13 mouse cellular contexts compared by ENCODE assay signal in genomic region chr6:143324636-143325035, GRCm38 (mm10).
DNase-seq lines count a peak whose midpoint lies in the region; ATAC-seq and TF ChIP-seq lines count a peak whose summit lies in the region.
"Had no signal": no experiment of that assay in that cellular context is flagged by ENCODE, and none has a peak within 500 bp of the region (broad histone marks: within the 10 kb centered on the region; RNA-seq: fewer than 3 reads in every experiment).

No protein-coding gene starts in this region.

- H3K27me3 ChIP-seq in forebrain, embryonic 10.5 days (ENCODE audit: poor library complexity, severe bottlenecking), result 0 out of 2 replicates have a peak, but pooled peaks cover 7% of the 10 kb centered on the region
- H3K27me3 ChIP-seq in forebrain, postnatal 0 days (ENCODE audit: insufficient read depth, low read length), result no peaks in the 10 kb centered on the region
- peaks cover 15% of the 10 kb centered on the region; the same call in 1 of the 2 replicates for H3K27me3 ChIP-seq in embryonic facial prominence, embryonic 14.5 days (replicated peaks; ENCODE audit: control insufficient read depth, insufficient read depth, low read length)
- no peaks in the 10 kb centered on the region for H3K27me3 ChIP-seq in limb, embryonic 10.5 days (ENCODE audit: low read depth, poor library complexity, severe bottlenecking)
- no peaks in the 10 kb centered on the region for H3K27me3 ChIP-seq in neural tube, embryonic 12.5 days (replicated peaks)
- H3K27me3 ChIP-seq in thymus, adult 2 months (ENCODE audit: control insufficient read depth, insufficient read depth, low read length), result no peaks in the 10 kb centered on the region

- no peak overlapping the region for H3K4me2 ChIP-seq in forebrain, postnatal 0 days (ENCODE audit: low read depth)
- H3K4me2 ChIP-seq in embryonic facial prominence, embryonic 14.5 days (ENCODE audit: low read depth, low read length), result no peak overlapping the region
- H3K4me2 ChIP-seq in neural tube, embryonic 12.5 days (replicated peaks), result no peak overlapping the region
- H3K4me2 ChIP-seq: limb, embryonic 15.5 days had no signal

- no peak for ATAC-seq in forebrain, postnatal 0 days
- no peak for ATAC-seq in embryonic facial prominence, embryonic 14.5 days (ENCODE audit: low read depth)
- peak; percentile 49; the same call in 1 of the 2 replicates for ATAC-seq in neural tube, embryonic 12.5 days (ENCODE audit: low FRiP score, low read depth)

- 9% methylated on average over 8 of the region's 8 CpGs for WGBS in forebrain, embryonic 10.5 days
- 18% methylated on average over 8 of the region's 8 CpGs for WGBS in forebrain, postnatal 0 days
- 4% methylated on average over 8 of the region's 8 CpGs for whole genome bisulfite sequencing in embryonic facial prominence, embryonic 14.5 days
- 3% methylated on average over 8 of the region's 8 CpGs for WGBS in limb, embryonic 10.5 days
- WGBS in neural tube, embryonic 12.5 days, result 18% methylated on average over 8 of the region's 8 CpGs
- WGBS in thymus, adult 2 months, result 68% methylated on average over 8 of the region's 8 CpGs

- no peak for TF ChIP-seq POLR2A in thymus, adult 2 months (IDR thresholded peaks at IDR 0.05; ENCODE audit: control insufficient read depth, extremely low read depth, insufficient read depth, low read length, poor library complexity)

- no peak overlapping the region for H3K9ac ChIP-seq in forebrain, postnatal 0 days
- no peak overlapping the region for H3K9ac ChIP-seq in embryonic facial prominence, embryonic 14.5 days (ENCODE audit: low read depth, low read length)
- H3K9ac ChIP-seq in neural tube, embryonic 12.5 days, result no peak overlapping the region
- H3K9ac ChIP-seq: limb, embryonic 15.5 days had no signal

- H3K4me3 ChIP-seq in forebrain, embryonic 10.5 days, result no peak overlapping the region
- no peak overlapping the region for H3K4me3 ChIP-seq in forebrain, postnatal 0 days (ENCODE audit: low read depth, low read length)
- H3K4me3 ChIP-seq in embryonic facial prominence, embryonic 14.5 days (ENCODE audit: low read depth, low read length), result no peak overlapping the region
- no peak overlapping the region for H3K4me3 ChIP-seq in limb, embryonic 10.5 days
- no peak overlapping the region for H3K4me3 ChIP-seq in neural tube, embryonic 12.5 days
- H3K4me3 ChIP-seq in layer of hippocampus, adult 2 months, result no peak overlapping the region
- H3K4me3 ChIP-seq in thymus, adult 2 months (ENCODE audit: control insufficient read depth, insufficient read depth, low read length), result no peak overlapping the region
- H3K4me3 ChIP-seq: limb, embryonic 15.5 days had no signal

- peak; percentile 48 for DNase-seq in forebrain, embryonic 10.5 days (ENCODE audit: extremely low spot score, low spot score)
- DNase-seq in forebrain, postnatal 0 days, result no peak
- peak; percentile 41 for DNase-seq in embryonic facial prominence, embryonic 14.5 days (ENCODE audit: low spot score)
- peak; percentile 77 for DNase-seq in limb, embryonic 10.5 days (ENCODE audit: low spot score)
- no peak for DNase-seq in layer of hippocampus, adult 2 months (ENCODE audit: low spot score in 2 of 2)
- no peak for DNase-seq in thymus, adult 2 months
- DNase-seq in adrenal gland, adult 2 months, result no peak
- DNase-seq: kidney, adult 11 months; lung, postnatal 10 days; right cerebral cortex, postnatal 14 days had no signal

- no peak for TF ChIP-seq CTCF in forebrain, postnatal 0 days (IDR thresholded peaks at IDR 0.05; ENCODE audit: low read depth)
- TF ChIP-seq CTCF in layer of hippocampus, adult 2 months (conservative IDR thresholded peaks at IDR 0.05), result no peak
- no peak for TF ChIP-seq CTCF in thymus, adult 2 months (IDR thresholded peaks at IDR 0.05; ENCODE audit: borderline replicate concordance, control insufficient read depth, extremely low read depth, insufficient read depth, low read length, poor library complexity)

- H3K9me3 ChIP-seq in forebrain, embryonic 10.5 days, result no peaks in the 10 kb centered on the region
- H3K9me3 ChIP-seq in forebrain, postnatal 0 days (ENCODE audit: low read length), result no peaks in the 10 kb centered on the region
- H3K9me3 ChIP-seq in embryonic facial prominence, embryonic 14.5 days (ENCODE audit: control insufficient read depth, low read length), result no peaks in the 10 kb centered on the region
- H3K9me3 ChIP-seq in limb, embryonic 10.5 days (replicated peaks), result no peaks in the 10 kb centered on the region
- H3K9me3 ChIP-seq in neural tube, embryonic 12.5 days, result no peaks in the 10 kb centered on the region
- H3K9me3 ChIP-seq: limb, embryonic 15.5 days had no signal

- peaks cover 19% of the 10 kb centered on the region for H3K4me1 ChIP-seq in forebrain, embryonic 10.5 days
- H3K4me1 ChIP-seq in forebrain, postnatal 0 days (ENCODE audit: insufficient read depth), result 0 out of 2 replicates have a peak, but pooled peaks cover 9% of the 10 kb centered on the region
- H3K4me1 ChIP-seq in embryonic facial prominence, embryonic 14.5 days (ENCODE audit: control insufficient read depth, insufficient read depth, low read length), result 0 out of 2 replicates have a peak, but pooled peaks cover 3% of the 10 kb centered on the region
- peaks cover 28% of the 10 kb centered on the region for H3K4me1 ChIP-seq in limb, embryonic 10.5 days
- peaks cover 4% of the 10 kb centered on the region; the same call in 1 of the 2 replicates for H3K4me1 ChIP-seq in neural tube, embryonic 12.5 days
- H3K4me1 ChIP-seq in thymus, adult 2 months (replicated peaks; ENCODE audit: control insufficient read depth, insufficient read depth, low read length), result no peaks in the 10 kb centered on the region

- no peaks in the 10 kb centered on the region for H3K36me3 ChIP-seq in forebrain, embryonic 10.5 days (replicated peaks)
- no peaks in the 10 kb centered on the region for H3K36me3 ChIP-seq in forebrain, postnatal 0 days (ENCODE audit: insufficient read depth)
- no peaks in the 10 kb centered on the region for H3K36me3 ChIP-seq in embryonic facial prominence, embryonic 14.5 days (ENCODE audit: control insufficient read depth, insufficient read depth, low read length)
- H3K36me3 ChIP-seq in limb, embryonic 10.5 days, result no peaks in the 10 kb centered on the region
- no peaks in the 10 kb centered on the region for H3K36me3 ChIP-seq in neural tube, embryonic 12.5 days
- no peaks in the 10 kb centered on the region for H3K36me3 ChIP-seq in thymus, adult 2 months (ENCODE audit: control insufficient read depth, insufficient read depth, low read length)
- H3K36me3 ChIP-seq: G1E; limb, embryonic 15.5 days had no signal

- H3K27ac ChIP-seq in forebrain, embryonic 10.5 days, result no peak overlapping the region
- no peak overlapping the region for H3K27ac ChIP-seq in forebrain, postnatal 0 days (ENCODE audit: low read depth, low read length)
- no peak overlapping the region for H3K27ac ChIP-seq in embryonic facial prominence, embryonic 14.5 days (replicated peaks; ENCODE audit: low read depth, low read length)
- H3K27ac ChIP-seq in limb, embryonic 10.5 days, result no peak overlapping the region
- H3K27ac ChIP-seq in neural tube, embryonic 12.5 days, result no peak overlapping the region
- no peak overlapping the region for H3K27ac ChIP-seq in layer of hippocampus, adult 2 months
- H3K27ac ChIP-seq in thymus, adult 2 months (ENCODE audit: control insufficient read depth, insufficient read depth, low read length), result no peak overlapping the region
- H3K27ac ChIP-seq: limb, embryonic 15.5 days had no signal

Comparison
In these comparisons a context has a peak if more than half of its experiments do, and no peak if none do; other contexts are left out.
1. DNase-seq: peak in forebrain, embryonic 10.5 days (single experiment), embryonic facial prominence, embryonic 14.5 days (single experiment) and limb, embryonic 10.5 days (single experiment); none in forebrain, postnatal 0 days (single experiment), layer of hippocampus, adult 2 months (0 of 2), thymus, adult 2 months (single experiment) and adrenal gland, adult 2 months (single experiment).